In the genomic region with DNA sequence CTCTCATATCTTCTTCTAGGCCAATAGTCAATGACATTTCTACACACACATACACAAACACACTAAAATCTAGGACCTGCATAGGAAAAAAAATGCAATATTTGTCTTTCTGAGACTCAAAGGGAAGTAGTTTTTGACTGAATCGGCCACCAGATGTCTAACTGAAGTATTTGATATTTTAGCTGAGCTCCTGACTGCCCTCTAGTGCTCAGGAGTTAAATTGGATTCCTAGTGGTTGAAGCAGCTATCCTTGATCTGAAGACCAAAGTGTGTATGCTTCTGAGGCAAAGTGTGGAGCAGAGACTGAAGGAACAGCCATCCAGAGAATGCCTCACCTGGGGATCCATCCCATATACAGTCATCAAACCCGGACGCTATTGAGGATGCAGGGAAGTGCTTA, we compare ENCODE assay signal across 5 mouse cellular contexts.
ATAC-seq lines count a peak whose summit lies in the region.

No protein-coding gene starts in this region.

- peak; percentile 87 for ATAC-seq in CD4-positive, CD25-positive, alpha-beta regulatory T cell, adult 4 months
- peak; percentile 84 for ATAC-seq in common myeloid progenitor, adult 5-6 weeks (replicated peaks; ENCODE audit: low read depth, poor library complexity, severe bottlenecking)
- ATAC-seq in granulocyte monocyte progenitor cell, adult 5-6 weeks (replicated peaks; ENCODE audit: poor library complexity, severe bottlenecking): peak; percentile 56; the same call in 1 of the 2 replicates
- ATAC-seq in megakaryocyte, adult 5-6 weeks (ENCODE audit: poor library complexity, severe bottlenecking): peak; percentile 59
- peak; percentile 89 for ATAC-seq in megakaryocyte-erythroid progenitor cell, adult 5-6 weeks (replicated peaks; ENCODE audit: low FRiP score, low TSS enrichment, poor library complexity, severe bottlenecking)

Comparison
In these comparisons a context has a peak if more than half of its experiments do, and no peak if none do; other contexts are left out.
1. Peak in every context shown above with its lines: ATAC-seq.